11 mouse cellular contexts compared by ENCODE assay signal in the genomic region with DNA sequence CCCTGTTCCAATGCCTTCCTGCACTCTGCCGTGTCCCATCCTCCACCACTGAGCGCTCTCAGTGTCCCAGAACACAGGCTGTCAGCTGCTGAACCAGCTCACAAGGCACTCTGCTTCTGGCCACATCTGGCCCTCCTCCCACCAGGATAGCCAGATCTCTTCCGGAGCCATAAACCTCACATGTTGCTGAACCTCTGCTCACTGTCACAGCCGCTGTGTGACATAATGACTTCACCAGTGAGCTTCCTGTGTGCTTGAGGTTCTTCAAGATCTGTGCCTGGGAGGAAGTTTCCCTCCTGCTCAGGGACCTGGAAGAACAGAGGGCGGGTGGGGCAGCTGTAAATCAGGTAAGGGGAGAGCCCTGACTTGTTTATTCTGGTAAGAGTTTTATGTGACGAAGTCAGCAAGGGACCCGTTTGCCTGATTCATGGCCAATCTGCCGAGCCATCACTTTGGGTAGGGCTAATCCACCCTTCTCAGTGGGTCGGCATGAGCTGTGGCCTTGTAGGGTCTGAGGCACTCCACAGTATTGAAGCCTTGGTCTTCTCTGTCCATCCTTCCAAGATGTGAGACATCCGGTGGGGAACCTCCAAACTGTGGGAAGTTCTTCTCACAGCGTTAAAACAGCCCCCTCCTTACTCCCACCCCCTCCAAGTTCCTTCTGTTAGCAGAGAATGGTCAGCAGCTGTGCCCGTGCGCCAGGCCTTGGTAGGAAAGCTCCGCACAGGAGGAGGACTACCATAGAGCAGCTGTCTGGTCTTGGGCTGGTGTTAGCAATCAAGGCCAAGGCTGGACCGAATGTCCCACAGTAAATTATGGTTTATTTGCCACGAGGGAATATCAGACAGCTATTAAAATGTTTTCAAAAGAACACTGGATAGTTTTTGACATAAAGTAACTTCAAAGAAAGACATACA. TPM values are rescaled to one million over a fixed set of nuclear protein-coding genes. Genes with fewer than 3 reads are reported as not detected.
A peak's percentile ranks its signal among the peaks of the same experiment; 100 is the strongest.
DNase-seq lines count a peak whose midpoint lies in the region; ATAC-seq and TF ChIP-seq lines count a peak whose summit lies in the region.
"Had no signal": no experiment of that assay in that cellular context is flagged by ENCODE, and none has a peak within 500 bp of the region (broad histone marks: within the 10 kb centered on the region; RNA-seq: fewer than 3 reads in every experiment).

No protein-coding gene starts in this region.

- H3K27ac ChIP-seq in lung, embryonic 14.5 days (ENCODE audit: low read depth): no peak overlapping the region

- H3K4me1 ChIP-seq in lung, embryonic 14.5 days (ENCODE audit: insufficient read depth): no peaks in the 10 kb centered on the region

- no peak overlapping the region for H3K9ac ChIP-seq in lung, embryonic 14.5 days

- 50% methylated on average over 16 of the region's 16 CpGs for WGBS in lung, embryonic 14.5 days

- no peaks in the 10 kb centered on the region for H3K36me3 ChIP-seq in lung, embryonic 14.5 days (ENCODE audit: insufficient read depth)

- TF ChIP-seq CTCF in lung, embryonic 14.5 days (IDR thresholded peaks at IDR 0.05; ENCODE audit: low read depth): no peak

- no peak overlapping the region for H3K4me2 ChIP-seq in lung, embryonic 14.5 days

- peak; percentile 67 for DNase-seq in lung, embryonic 14.5 days
- no peak for DNase-seq in lung, postnatal 25 days (ENCODE audit: low spot score)
- DNase-seq in forelimb bud, embryonic 11.5 days (ENCODE audit: low read depth, low spot score): peak; percentile 78
- DNase-seq in kidney, adult 9 months: peak; percentile 35
- DNase-seq in naive thymus-derived CD4-positive, alpha-beta T cell, adult 2 months (ENCODE audit: low read depth): peak; percentile 42
- DNase-seq in gastrocnemius, postnatal 4 days (ENCODE audit: low spot score in 2 of 2): no peak
- no peak for DNase-seq in cerebellum, postnatal 14 days
- no peak for DNase-seq in urinary bladder, postnatal 10 days (ENCODE audit: low spot score)
- DNase-seq: layer of hippocampus, adult 9-11 months; lung, postnatal 36 days had no signal

- ATAC-seq in lung, embryonic 14.5 days (ENCODE audit: insufficient read depth): peak; percentile 75

- H3K9me3 ChIP-seq in lung, embryonic 14.5 days (ENCODE audit: low read depth, low read length): no peaks in the 10 kb centered on the region

- H3K27me3 ChIP-seq in lung, embryonic 14.5 days (ENCODE audit: insufficient read depth, low read length): no peaks in the 10 kb centered on the region

- no peak overlapping the region for H3K4me3 ChIP-seq in lung, embryonic 14.5 days (ENCODE audit: low read depth, low read length)

RNA-seq across cellular contexts. Expression of a gene that starts 27.3 kb away (rescaled TPM):
- polyA plus RNA-seq in lung, embryonic 14.5 days (2014; fragmentation: Nextera tagmentation; extraction: Ambion mirVana): 4.2 and 5.0 TPM in 2 replicates
- total RNA-seq in gastrocnemius, postnatal 4 days (2021): 1 to 10 TPM; 5.5 to 7.3 TPM
- total RNA-seq: CH12.LX had no signal

RNA-seq across cellular contexts. Expression of a gene that starts 54.5 kb away (rescaled TPM):
- polyA plus RNA-seq in lung, embryonic 14.5 days (2014; fragmentation: Nextera tagmentation; extraction: Ambion mirVana): 13.7 and 14.8 TPM in 2 replicates
- 1 to 10 TPM; 7.1 to 8.8 TPM for total RNA-seq in gastrocnemius, postnatal 4 days (2021)

Comparison
In these comparisons a context has a peak if more than half of its experiments do, and no peak if none do; other contexts are left out.
1. DNase-seq: peak in lung, embryonic 14.5 days (single experiment), forelimb bud, embryonic 11.5 days (single experiment), kidney, adult 9 months (single experiment) and naive thymus-derived CD4-positive, alpha-beta T cell, adult 2 months (single experiment); none in lung, postnatal 25 days (single experiment), gastrocnemius, postnatal 4 days (0 of 2), cerebellum, postnatal 14 days (0 of 2) and urinary bladder, postnatal 10 days (single experiment).